Mouse (Mus musculus): Measurements from ENCODE around the gene Stoml1. TPM values are rescaled to one million over a fixed set of nuclear protein-coding genes. Genes with fewer than 3 reads are reported as not detected.

Gene Stoml1
- total and polyA plus RNA-seq, 3 experiments, result 6.4 to 8.7 TPM; not detected in 1

DNA sequence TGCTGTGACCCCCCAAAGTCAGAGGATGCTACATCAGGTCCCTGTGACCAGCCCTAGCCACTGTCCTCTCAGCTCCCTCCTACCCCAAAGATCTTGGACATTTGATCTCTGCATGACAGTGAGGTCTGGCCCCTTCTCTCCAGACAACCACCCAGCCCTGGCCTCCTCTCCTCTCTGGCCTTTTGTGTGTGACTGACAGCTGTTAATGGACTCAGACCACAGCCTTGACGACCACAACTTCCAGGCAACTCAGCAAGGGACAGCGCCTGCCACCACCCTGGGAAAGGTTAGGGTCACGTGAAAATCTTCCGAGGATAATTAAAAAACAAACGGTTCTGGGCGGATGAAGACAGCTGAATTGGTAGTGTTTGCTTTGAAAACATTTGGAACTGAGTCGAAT is 41.6 kb downstream of the Stoml1 start:
- no peaks in the 10 kb centered on the region for H3K79me2 ChIP-seq (ENCODE audit: control insufficient read depth, insufficient read depth, low read length, poor library complexity)
- no peaks in the 10 kb centered on the region for H3K9me3 ChIP-seq (replicated peaks; ENCODE audit: insufficient read depth, low read length)
- H3K27ac ChIP-seq (ENCODE audit: control insufficient read depth, low read depth, low read length), result no peak overlapping the region
- H3K9ac ChIP-seq (ENCODE audit: control insufficient read depth, low read depth, low read length, poor library complexity, severe bottlenecking), result no peak overlapping the region
- no peaks in the 10 kb centered on the region for H3K4me1 ChIP-seq (ENCODE audit: control insufficient read depth in 1 of 2, insufficient read depth in 2 of 2, low read length in 2 of 2)
- no peak overlapping the region for H3K4me3 ChIP-seq (ENCODE audit: control insufficient read depth in 1 of 2, insufficient read depth in 1 of 2, low read depth in 2 of 2, low read length in 2 of 2)
- TF ChIP-seq ZC3H11A (IDR thresholded peaks at IDR 0.05; ENCODE audit: low read depth, low read length) (no peak), ZNF384 (IDR thresholded peaks at IDR 0.05; ENCODE audit: low read depth, low read length) (no peak), ELF1 (IDR thresholded peaks at IDR 0.05; ENCODE audit: low read depth, low read length) (no peak), MAFK (IDR thresholded peaks at IDR 0.05; ENCODE audit: borderline replicate concordance, low read depth, low read length) (no peak), USF1 (IDR thresholded peaks at IDR 0.05; ENCODE audit: low read depth, low read length) (no peak), GATA1 (IDR thresholded peaks at IDR 0.05; ENCODE audit: low read depth, low read length) (no peak), MYC (IDR thresholded peaks at IDR 0.05; ENCODE audit: low read depth, low read length) (no peak), MEF2A (IDR thresholded peaks at IDR 0.05; ENCODE audit: extremely low read depth, insufficient replicate concordance, low read depth, low read length, poor library complexity, severe bottlenecking) (no peak), EP300 (IDR thresholded peaks at IDR 0.05; ENCODE audit: low read depth in 1 of 2, low read length in 2 of 2) (no peak), USF2 (IDR thresholded peaks at IDR 0.05; ENCODE audit: borderline replicate concordance in 1 of 2, insufficient read depth in 1 of 2, low read depth in 1 of 2, low read length in 2 of 2) (no peak), MAZ (IDR thresholded peaks at IDR 0.05; ENCODE audit: low read depth, low read length) (no peak), GABPA (IDR thresholded peaks at IDR 0.05; ENCODE audit: low read depth, low read length) (no peak), POLR2AphosphoS5 (IDR thresholded peaks at IDR 0.05; ENCODE audit: borderline replicate concordance, low read depth, low read length) (no peak)
- H3K36me3 ChIP-seq (ENCODE audit: control insufficient read depth in 1 of 2, insufficient read depth in 2 of 2, low read length in 2 of 2), result no peaks in the 10 kb centered on the region
- peaks cover 11 to 20% of the 10 kb centered on the region in 2 experiments for H3K27me3 ChIP-seq (ENCODE audit: control insufficient read depth in 1 of 2, insufficient read depth in 2 of 2, low read length in 2 of 2)
- no peak for DNase-seq (ENCODE audit: low read depth, low spot score)

GRCm38 (mm10) chr9:58295345-58295744 is 42.4 kb downstream of the Stoml1 start:
- TF ChIP-seq MAZ (IDR thresholded peaks at IDR 0.05; ENCODE audit: low read depth, low read length) (no peak), ETS1 (IDR thresholded peaks at IDR 0.05; ENCODE audit: low read depth, low read length) (no peak), CHD1 (IDR thresholded peaks at IDR 0.05; ENCODE audit: low read depth, low read length) (no peak), TCF12 (IDR thresholded peaks at IDR 0.05; ENCODE audit: low read depth, low read length) (no peak), CHD2 (IDR thresholded peaks at IDR 0.05; ENCODE audit: low read length) (no peak), JUND (IDR thresholded peaks at IDR 0.05; ENCODE audit: low read depth, low read length) (no peak), GABPA (IDR thresholded peaks at IDR 0.05; ENCODE audit: low read depth, low read length) (no peak), MXI1 (IDR thresholded peaks at IDR 0.05; ENCODE audit: low read depth, low read length) (no peak), TAL1 (IDR thresholded peaks at IDR 0.05; ENCODE audit: low read length) (no peak)
- H3K27me3 ChIP-seq (ENCODE audit: control insufficient read depth in 1 of 2, insufficient read depth in 2 of 2, low read length in 2 of 2), result peaks cover 17 to 18% of the 10 kb centered on the region in 2 experiments
- H3K9me3 ChIP-seq (replicated peaks; ENCODE audit: insufficient read depth, low read length), result no peaks in the 10 kb centered on the region
- H3K27ac ChIP-seq (ENCODE audit: control insufficient read depth, low read depth, low read length), result no peak overlapping the region
- no peaks in the 10 kb centered on the region for H3K79me2 ChIP-seq (ENCODE audit: control insufficient read depth, insufficient read depth, low read length, poor library complexity)
- no peaks in the 10 kb centered on the region for H3K4me1 ChIP-seq (ENCODE audit: control insufficient read depth in 1 of 2, insufficient read depth in 2 of 2, low read length in 2 of 2)
- no peak overlapping the region for H3K4me3 ChIP-seq (ENCODE audit: control insufficient read depth in 1 of 2, insufficient read depth in 1 of 2, low read depth in 2 of 2, low read length in 2 of 2)
- H3K9ac ChIP-seq (ENCODE audit: control insufficient read depth, low read depth, low read length, poor library complexity, severe bottlenecking), result no peak overlapping the region
- H3K36me3 ChIP-seq (ENCODE audit: control insufficient read depth in 1 of 2, insufficient read depth in 2 of 2, low read length in 2 of 2), result no peaks in the 10 kb centered on the region
- no peak for DNase-seq (ENCODE audit: low read depth, low spot score)

All from MEL (cell line).